Mouse (Mus musculus) layer of hippocampus, adult 2 months (tissue): ENCODE measurements around the gene Abcf1. TPM values are rescaled to one million over a fixed set of nuclear protein-coding genes. Genes with fewer than 3 reads are reported as not detected.

Source experiments
- DNase-seq, 2 experiments: peaks; one replicate each; pipeline ENCODE4 v3.0.0; 2022; ENCODE audit warnings: low spot score in 2 of 2
- H3K27ac ChIP-seq: fragments of 200-600 bp; 2 replicates; pipeline ENCODE4 v1.8.1; 2022
- H3K4me3 ChIP-seq: fragments of 200-600 bp; 2 replicates; pipeline ENCODE4 v1.8.1; 2022; ENCODE audit warnings: mild to moderate bottlenecking
- CTCF ChIP-seq: fragments of 200-600 bp; conservative IDR thresholded peaks from 2 replicates; pipeline ENCODE4 v1.8.1; 2022; ENCODE audit warnings: antibody characterized with exemption, mild to moderate bottlenecking, moderate library complexity
- total RNA-seq, 2 experiments: library from RNA; stranded (reverse); gene quantifications; 2 replicates each; pipeline ENCODE4 v1.2.3; 2021

Gene Abcf1
- total RNA-seq, 2 experiments from 2014 or later, result 69.9 to 77.3 TPM

GRCm38 (mm10) chr17:35922566-35922965 lies 47.0 kb downstream of the Abcf1 start:
- Histone ChIP-seq H3K27ac (peak overlapping the region; percentile 51), H3K4me3 (no peak overlapping the region)
- peak in 1 of 2 experiments; percentile 9 for DNase-seq
- TF ChIP-seq CTCF, result no peak

GRCm38 (mm10) chr17:35921710-35922109 lies 47.9 kb downstream of the Abcf1 start:
- TF ChIP-seq CTCF, result no peak
- Histone ChIP-seq H3K27ac (peak overlapping the region; percentile 100), H3K4me3 (no peak overlapping the region)
- DNase-seq, result peak in 1 of 2 experiments; percentile 8

GRCm38 (mm10) chr17:35920862-35921562 lies 48.5 kb downstream of the Abcf1 start:
- TF ChIP-seq CTCF, result peak; percentile 83
- Histone ChIP-seq H3K4me3 (no peak overlapping the region), H3K27ac (peak overlapping the region; percentile 100)
- DNase-seq, result peak in 1 of 2 experiments; percentile 57

GRCm38 (mm10) chr17:35920384-35920783 lies 49.2 kb downstream of the Abcf1 start:
- TF ChIP-seq CTCF, result no peak
- Histone ChIP-seq H3K4me3 (peak overlapping the region; percentile 89; the same call in 1 of the 2 replicates), H3K27ac (peak overlapping the region; percentile 100)
- DNase-seq, result no peak

GRCm38 (mm10) chr17:35919864-35920301 lies 49.7 kb downstream of the Abcf1 start:
- Histone ChIP-seq H3K27ac (peak overlapping the region; percentile 100), H3K4me3 (peak overlapping the region; percentile 89)
- no peak for TF ChIP-seq CTCF
- DNase-seq, result no peak

- peak; percentile 92 to 98 for DNase-seq
- H3K27ac ChIP-seq, result peak overlapping the region; percentile 100
- H3K4me3 ChIP-seq, result peak overlapping the region; percentile 89
- TF ChIP-seq CTCF, result no peak
Observed at GRCm38 (mm10) chr17:35919060-35919715, 50.4 kb downstream of the Abcf1 start.

GRCm38 (mm10) chr17:35918276-35919059 lies 51.1 kb downstream of the Abcf1 start:
- Histone ChIP-seq H3K27ac (peak overlapping the region; percentile 100), H3K4me3 (peak overlapping the region; percentile 89)
- no peak for DNase-seq
- no peak for TF ChIP-seq CTCF

GRCm38 (mm10) chr17:35917463-35918251 lies 51.9 kb downstream of the Abcf1 start:
- peak; percentile 45 to 78 for DNase-seq
- peak overlapping the region; percentile 89 for H3K4me3 ChIP-seq
- peak overlapping the region; percentile 100 for H3K27ac ChIP-seq
- no peak for TF ChIP-seq CTCF

GRCm38 (mm10) chr17:35917143-35917462 lies 52.5 kb downstream of the Abcf1 start:
- Histone ChIP-seq H3K27ac (peak overlapping the region; percentile 100), H3K4me3 (peak overlapping the region; percentile 89)
- no peak for TF ChIP-seq CTCF
- no peak for DNase-seq

GRCm38 (mm10) chr17:35916297-35917142 lies 53.0 kb downstream of the Abcf1 start, which contains the start of the genes Mrps18b and Ppp1r10:
TSS of gene Mrps18b (minus strand) at chr17:35916389.
TSS of gene Ppp1r10 (plus strand) at chr17:35916434.
- H3K4me3 ChIP-seq, result peak within 1 kb of the TSS; percentile 93
- TF ChIP-seq CTCF, result peak; percentile 80
- peak within 1 kb of the TSS; percentile 100 for H3K27ac ChIP-seq
- DNase-seq, result peak; percentile 98 to 100

GRCm38 (mm10) chr17:35915538-35916296 lies 53.8 kb downstream of the Abcf1 start:
- no peak for TF ChIP-seq CTCF
- Histone ChIP-seq H3K4me3 (peak overlapping the region; percentile 93), H3K27ac (peak overlapping the region; percentile 100)
- DNase-seq, result no peak
